Mouse (Mus musculus): ENCODE results near the gene Srebf2. TPM values are rescaled to one million over a fixed set of nuclear protein-coding genes. Genes with fewer than 3 reads are reported as not detected.

Gene Srebf2
- total and polyA plus RNA-seq, 2 experiments from 2014 or later, result 150 to 245 TPM

GRCm38 (mm10) chr15:82164496-82164895 lies 17.5 kb downstream of the Srebf2 start:
- H3K9ac ChIP-seq (replicated peaks; ENCODE audit: low read length, poor library complexity, severe bottlenecking), result no peak overlapping the region

DNA sequence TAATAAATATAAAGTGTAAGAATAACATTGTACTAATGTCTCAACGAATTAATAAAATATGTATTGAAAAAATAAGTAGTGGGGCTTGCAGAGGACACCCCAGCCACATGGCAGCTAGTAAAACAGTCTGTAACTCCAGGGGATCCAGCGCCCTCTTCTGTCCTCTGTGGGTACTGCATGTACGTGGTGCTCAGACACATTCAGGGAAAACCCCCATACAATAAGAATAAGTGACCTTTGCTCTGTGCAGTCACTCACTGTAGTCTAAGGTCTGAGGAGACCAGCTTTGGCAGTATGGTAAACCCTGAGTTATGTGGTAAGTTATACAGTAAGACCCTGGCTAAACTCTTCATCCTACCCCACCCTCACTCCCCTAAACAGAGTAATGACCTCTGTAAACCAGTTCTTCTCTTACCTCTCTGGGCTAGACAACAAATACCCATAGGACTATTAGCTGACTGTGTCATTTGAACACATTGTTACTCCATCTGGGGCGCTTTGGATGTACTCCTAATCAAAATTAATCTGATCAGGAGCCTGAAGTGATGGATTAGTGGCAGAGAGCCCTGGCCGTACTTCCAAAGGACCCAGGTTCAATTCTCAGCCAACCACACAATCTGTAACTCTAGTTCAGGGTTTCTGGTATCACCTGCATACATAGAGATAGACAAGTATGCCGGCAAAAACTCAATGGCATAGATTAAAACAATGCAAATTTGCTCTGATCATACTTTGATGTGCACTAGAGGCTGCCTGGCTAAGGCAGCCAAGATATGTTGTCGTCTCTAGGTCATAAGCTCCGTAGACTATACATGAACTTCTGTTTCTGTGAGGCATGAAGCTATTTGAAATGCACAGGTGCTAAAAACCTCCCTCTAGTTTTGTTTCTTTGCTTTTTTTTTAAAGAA lies 18.6 kb downstream of the Srebf2 start:
- peak; percentile 90 for TF ChIP-seq CTCF (IDR thresholded peaks at IDR 0.05)
- H3K4me1 ChIP-seq (ENCODE audit: insufficient read depth, low read length), result peaks cover 7% of the 10 kb centered on the region; the same call in 1 of the 2 replicates
- H3K27me3 ChIP-seq (ENCODE audit: insufficient read depth, low read length), result no peaks in the 10 kb centered on the region
- H3K27ac ChIP-seq (ENCODE audit: low read depth, low read length), result no peak overlapping the region
- H3K9ac ChIP-seq (replicated peaks; ENCODE audit: low read length, poor library complexity, severe bottlenecking), result no peak overlapping the region
- 52% methylated on average over 8 of the region's 8 CpGs for WGBS
- H3K9me3 ChIP-seq (ENCODE audit: low read length), result no peaks in the 10 kb centered on the region
- H3K4me2 ChIP-seq (ENCODE audit: low read depth, low read length, poor library complexity, severe bottlenecking), result no peak overlapping the region
- peaks cover 10% of the 10 kb centered on the region; the same call in 1 of the 2 replicates for H3K36me3 ChIP-seq (ENCODE audit: insufficient read depth, low read length)
- H3K4me3 ChIP-seq (ENCODE audit: low read depth, low read length), result no peak overlapping the region
- ATAC-seq (ENCODE audit: low FRiP score), result no peak
- DNase-seq (ENCODE audit: low spot score), result peak; percentile 63

More at GRCm38 (mm10) chr15:82164496-82164895, 17.5 kb downstream of the Srebf2 start:
- no peaks in the 10 kb centered on the region for H3K9me3 ChIP-seq (ENCODE audit: low read length)
- H3K4me1 ChIP-seq (ENCODE audit: insufficient read depth, low read length), result peaks cover 7% of the 10 kb centered on the region; the same call in 1 of the 2 replicates
- H3K27me3 ChIP-seq (ENCODE audit: insufficient read depth, low read length), result no peaks in the 10 kb centered on the region
- H3K4me3 ChIP-seq (ENCODE audit: low read depth, low read length), result no peak overlapping the region
- no peaks in the 10 kb centered on the region for H3K36me3 ChIP-seq (ENCODE audit: insufficient read depth, low read length)
- ATAC-seq (ENCODE audit: low FRiP score) (no peak), DNase-seq (ENCODE audit: low spot score) (no peak)
- no peak overlapping the region for H3K4me2 ChIP-seq (ENCODE audit: low read depth, low read length, poor library complexity, severe bottlenecking)
- no peak for TF ChIP-seq CTCF (IDR thresholded peaks at IDR 0.05)
- no peak overlapping the region for H3K27ac ChIP-seq (ENCODE audit: low read depth, low read length)
- WGBS, result 80% methylated on average over 7 of the region's 7 CpGs

- WGBS, result 38% methylated on average over 22 of the region's 22 CpGs
- H3K9me3 ChIP-seq (ENCODE audit: low read length), result no peaks in the 10 kb centered on the region
- no peak for DNase-seq (ENCODE audit: low spot score)
- no peaks in the 10 kb centered on the region for H3K27me3 ChIP-seq (ENCODE audit: insufficient read depth, low read length)
- no peak for ATAC-seq (ENCODE audit: low FRiP score)
- H3K27ac ChIP-seq (ENCODE audit: low read depth, low read length), result no peak overlapping the region; the same call in 1 of the 2 replicates
- TF ChIP-seq CTCF (IDR thresholded peaks at IDR 0.05), result no peak
- H3K9ac ChIP-seq (replicated peaks; ENCODE audit: low read length, poor library complexity, severe bottlenecking), result no peak overlapping the region
- H3K4me3 ChIP-seq (ENCODE audit: low read depth, low read length), result no peak overlapping the region
- H3K4me1 ChIP-seq (ENCODE audit: insufficient read depth, low read length), result peaks cover 4% of the 10 kb centered on the region; the same call in 1 of the 2 replicates
- peaks cover 18% of the 10 kb centered on the region; the same call in 1 of the 2 replicates for H3K36me3 ChIP-seq (ENCODE audit: insufficient read depth, low read length)
- no peak overlapping the region for H3K4me2 ChIP-seq (ENCODE audit: low read depth, low read length, poor library complexity, severe bottlenecking)
These were observed 19.5 kb downstream of the Srebf2 start for GRCm38 (mm10) chr15:82166240-82167100.

DNA sequence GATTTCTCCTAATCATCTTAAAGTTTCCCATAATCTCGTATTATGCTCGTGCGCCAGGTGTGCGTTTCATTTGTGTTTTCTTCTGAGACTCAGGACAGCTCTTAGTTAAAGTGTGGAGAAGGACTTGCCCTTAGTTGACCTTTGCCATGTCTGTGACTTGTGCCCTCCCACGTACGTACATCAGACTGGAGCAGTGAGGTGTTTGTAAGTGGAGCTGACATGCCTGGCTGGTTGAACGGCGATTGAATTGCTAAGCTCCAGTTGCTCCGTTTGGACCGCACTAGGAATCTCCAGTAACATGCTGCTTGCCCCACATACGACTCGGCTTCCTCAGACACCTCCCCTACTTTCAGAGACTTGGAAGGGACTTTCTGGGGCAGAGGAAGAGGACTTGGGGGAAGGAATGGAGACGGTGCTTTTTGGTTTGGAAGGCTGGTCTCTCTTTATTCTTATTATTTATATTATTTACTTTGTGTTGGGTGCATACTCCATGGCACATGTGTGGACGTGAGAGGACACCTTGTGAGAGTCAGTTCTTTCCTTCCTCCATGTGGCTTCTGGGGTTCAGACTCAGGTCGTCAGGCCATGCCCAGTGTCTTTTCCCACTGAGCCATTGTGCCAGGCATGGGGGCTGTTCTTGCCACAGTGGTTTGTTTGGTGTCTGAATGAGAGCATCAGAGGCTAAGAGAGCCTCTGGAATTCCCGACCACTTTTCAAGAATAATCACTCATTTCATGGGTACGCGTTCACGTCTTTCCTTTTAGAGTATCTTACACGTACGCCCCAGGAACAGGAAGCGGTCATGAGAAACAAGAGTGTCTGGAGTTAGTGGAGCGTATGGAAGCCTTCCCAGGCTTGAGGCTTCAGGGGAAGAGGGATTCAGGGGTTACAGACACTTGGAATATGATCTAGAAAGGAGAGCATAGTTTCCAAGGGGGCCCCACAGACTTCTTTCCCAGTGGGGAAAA lies 20.5 kb downstream of the Srebf2 start:
- H3K36me3 ChIP-seq (ENCODE audit: insufficient read depth, low read length), result peaks cover 25% of the 10 kb centered on the region; the same call in 1 of the 2 replicates
- DNase-seq (ENCODE audit: low spot score), result no peak
- no peak for ATAC-seq (ENCODE audit: low FRiP score)
- no peak overlapping the region for H3K4me2 ChIP-seq (ENCODE audit: low read depth, low read length, poor library complexity, severe bottlenecking)
- H3K9me3 ChIP-seq (ENCODE audit: low read length), result no peaks in the 10 kb centered on the region
- no peak overlapping the region for H3K9ac ChIP-seq (replicated peaks; ENCODE audit: low read length, poor library complexity, severe bottlenecking)
- H3K4me3 ChIP-seq (ENCODE audit: low read depth, low read length), result no peak overlapping the region
- H3K27ac ChIP-seq (ENCODE audit: low read depth, low read length), result no peak overlapping the region
- peaks cover 4% of the 10 kb centered on the region; the same call in 1 of the 2 replicates for H3K4me1 ChIP-seq (ENCODE audit: insufficient read depth, low read length)
- no peaks in the 10 kb centered on the region for H3K27me3 ChIP-seq (ENCODE audit: insufficient read depth, low read length)
- 58% methylated on average over 23 of the region's 23 CpGs for whole genome bisulfite sequencing
- no peak for TF ChIP-seq CTCF (IDR thresholded peaks at IDR 0.05)

DNA sequence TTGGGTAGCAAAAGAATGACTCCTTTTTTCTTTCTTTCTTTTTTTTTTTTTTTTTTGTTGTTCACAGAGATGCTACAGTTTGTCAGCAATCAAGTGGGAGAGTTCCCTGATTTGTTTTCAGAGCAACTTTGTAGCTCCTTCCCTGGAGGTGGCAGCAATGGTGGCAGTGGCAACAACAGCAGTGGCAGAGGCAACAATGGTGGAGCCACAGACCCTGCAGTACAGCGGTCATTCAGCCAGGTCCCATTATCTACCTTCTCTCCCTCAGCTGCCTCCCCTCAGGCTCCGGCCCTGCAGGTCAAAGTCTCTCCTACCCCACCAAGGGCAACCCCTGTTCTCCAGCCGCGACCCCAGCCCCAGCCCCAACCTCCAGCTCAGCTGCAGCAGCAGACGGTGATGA lies 22.7 kb downstream of the Srebf2 start:
- TF ChIP-seq CTCF (IDR thresholded peaks at IDR 0.05), result no peak
- H3K4me2 ChIP-seq (ENCODE audit: low read depth, low read length, poor library complexity, severe bottlenecking), result no peak overlapping the region
- no peaks in the 10 kb centered on the region for H3K9me3 ChIP-seq (ENCODE audit: low read length)
- no peak overlapping the region for H3K9ac ChIP-seq (replicated peaks; ENCODE audit: low read length, poor library complexity, severe bottlenecking)
- DNase-seq (ENCODE audit: low spot score), result no peak
- ATAC-seq (ENCODE audit: low FRiP score), result no peak
- peaks cover 41% of the 10 kb centered on the region for H3K36me3 ChIP-seq (ENCODE audit: insufficient read depth, low read length)
- whole genome bisulfite sequencing, result 85% methylated on average over 5 of the region's 5 CpGs
- H3K27me3 ChIP-seq (ENCODE audit: insufficient read depth, low read length), result no peaks in the 10 kb centered on the region
- H3K27ac ChIP-seq (ENCODE audit: low read depth, low read length), result no peak overlapping the region
- H3K4me1 ChIP-seq (ENCODE audit: insufficient read depth, low read length), result peaks cover 4% of the 10 kb centered on the region; the same call in 1 of the 2 replicates
- no peak overlapping the region for H3K4me3 ChIP-seq (ENCODE audit: low read depth, low read length)

Measured in midbrain, postnatal 0 days (tissue).